Mouse (Mus musculus): ENCODE results near the gene Cabin1. TPM values are rescaled to one million over a fixed set of nuclear protein-coding genes. Genes with fewer than 3 reads are reported as not detected.
A peak's percentile ranks its signal among the peaks of the same experiment; 100 is the strongest.

Gene Cabin1
- polyA plus RNA-seq (2015; fragmentation: Nextera tagmentation; extraction: Ambion mirVana), result 36.6 and 42.2 TPM in 2 replicates

DNA sequence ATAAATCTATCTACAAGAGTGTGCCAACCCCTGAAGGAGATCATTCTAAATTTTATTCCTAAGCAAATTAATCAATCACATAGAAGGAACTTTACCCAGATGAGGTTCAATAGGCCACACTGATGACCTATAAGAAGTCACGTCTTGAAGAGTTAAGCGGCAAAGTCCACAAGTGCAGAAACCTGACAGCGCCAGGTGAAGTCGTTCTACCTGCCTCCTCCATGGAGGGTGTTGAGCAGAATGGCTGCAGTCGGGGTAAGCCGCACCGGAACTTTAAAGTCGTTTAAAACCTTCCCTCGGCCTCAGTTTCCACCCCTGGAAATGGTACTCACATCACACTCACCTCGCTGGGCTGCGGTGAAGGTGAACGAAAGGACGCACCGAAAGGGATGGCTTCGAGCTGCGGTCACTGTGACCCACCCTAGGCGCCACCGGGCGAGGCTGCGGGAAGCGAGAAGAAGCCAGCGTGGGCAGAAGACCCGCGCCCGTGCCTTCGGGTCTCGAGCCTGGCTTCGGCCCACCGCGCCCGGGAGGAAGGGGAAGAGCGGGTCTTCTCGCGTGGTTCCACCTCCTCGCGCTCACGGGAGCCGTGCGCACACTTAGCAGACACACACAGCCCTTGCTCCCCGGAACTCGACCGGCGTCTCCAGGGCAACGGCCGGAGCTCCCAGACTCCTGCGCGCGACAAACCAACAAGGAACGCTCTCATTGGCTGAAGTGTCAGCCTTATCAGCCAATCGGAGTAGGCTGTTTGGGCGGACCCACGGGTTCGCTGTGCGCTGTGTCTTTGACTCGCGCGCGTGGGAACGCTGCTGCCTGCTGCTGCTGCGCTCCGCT is at the start of gene Cabin1:
Gene Cabin1 (minus strand): TSS at position 660 of the 837 bp plus-strand sequence.
- WGBS, result under 1% methylated on average over 60 of the region's 61 CpGs
- no peaks in the 10 kb centered on the region for H3K27me3 ChIP-seq (replicated peaks)
- H3K4me3 ChIP-seq, result peak within 1 kb of the TSS; percentile 76
- H3K9ac ChIP-seq, result peak within 1 kb of the TSS; percentile 70
- H3K27ac ChIP-seq, result peak within 1 kb of the TSS; percentile 79
- H3K36me3 ChIP-seq (replicated peaks), result no peaks in the 10 kb centered on the region
- peak within 1 kb of the TSS; percentile 81 for H3K4me2 ChIP-seq
- H3K4me1 ChIP-seq, result peaks cover 20% of the 10 kb centered on the region
- peak; percentile 99 for ATAC-seq (replicated peaks)
- H3K9me3 ChIP-seq, result no peaks in the 10 kb centered on the region

GRCm38 (mm10) chr10:75804217-75804616 is 40.1 kb upstream of the Cabin1 start:
- Histone ChIP-seq H3K4me2 (no peak overlapping the region), H3K9me3 (no peaks in the 10 kb centered on the region), H3K9ac (no peak overlapping the region), H3K4me1 (no peaks in the 10 kb centered on the region), H3K4me3 (no peak overlapping the region), H3K27ac (no peak overlapping the region), H3K36me3 (replicated peaks) (no peaks in the 10 kb centered on the region), H3K27me3 (replicated peaks) (no peaks in the 10 kb centered on the region)
- WGBS, result 75% methylated on average over 2 of the region's 2 CpGs
- no peak for ATAC-seq (replicated peaks)

DNA sequence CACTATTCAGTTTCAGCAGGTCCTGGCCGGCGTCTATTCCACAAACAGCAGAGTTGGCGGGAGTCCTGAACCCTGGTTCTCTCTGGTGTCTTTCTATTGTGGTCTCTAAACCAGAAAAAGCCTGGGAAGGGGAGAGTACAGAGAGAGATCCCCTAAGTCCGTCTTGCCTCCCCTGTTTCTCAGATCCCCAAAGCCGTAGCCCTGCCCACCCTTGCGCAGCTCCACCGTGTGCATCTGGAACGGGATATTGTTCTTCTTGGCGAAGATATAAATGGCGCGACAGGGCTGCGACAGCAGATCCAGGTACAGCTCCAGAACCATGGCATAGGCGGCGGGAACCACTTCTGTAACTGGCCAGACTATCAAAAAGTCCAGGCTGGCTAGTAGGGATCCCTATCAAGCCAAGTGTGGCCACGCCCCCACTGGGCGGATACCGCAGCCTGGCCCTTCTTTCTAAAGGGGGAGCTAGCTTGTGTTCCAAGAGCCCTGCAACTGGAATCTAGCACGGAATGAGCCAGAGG is 34.1 kb upstream of the Cabin1 start, which contains the start of gene Gstt1:
Gene Gstt1 (minus strand): TSS at position 409 of the 521 bp plus-strand sequence.
- peak within 1 kb of the TSS; percentile 34 for H3K4me3 ChIP-seq
- H3K4me2 ChIP-seq, result peak within 1 kb of the TSS; percentile 54
- 3% methylated on average over 18 of the region's 18 CpGs for WGBS
- H3K27me3 ChIP-seq (replicated peaks), result no peaks in the 10 kb centered on the region
- H3K9me3 ChIP-seq, result no peaks in the 10 kb centered on the region
- H3K36me3 ChIP-seq (replicated peaks), result no peaks in the 10 kb centered on the region
- ATAC-seq (replicated peaks), result peak; percentile 33
- peak within 1 kb of the TSS; percentile 36 for H3K9ac ChIP-seq
- peaks cover 17% of the 10 kb centered on the region; the same call in 1 of the 2 replicates for H3K4me1 ChIP-seq
- H3K27ac ChIP-seq, result peak within 1 kb of the TSS; percentile 11; the same call in 1 of the 2 replicates

DNA sequence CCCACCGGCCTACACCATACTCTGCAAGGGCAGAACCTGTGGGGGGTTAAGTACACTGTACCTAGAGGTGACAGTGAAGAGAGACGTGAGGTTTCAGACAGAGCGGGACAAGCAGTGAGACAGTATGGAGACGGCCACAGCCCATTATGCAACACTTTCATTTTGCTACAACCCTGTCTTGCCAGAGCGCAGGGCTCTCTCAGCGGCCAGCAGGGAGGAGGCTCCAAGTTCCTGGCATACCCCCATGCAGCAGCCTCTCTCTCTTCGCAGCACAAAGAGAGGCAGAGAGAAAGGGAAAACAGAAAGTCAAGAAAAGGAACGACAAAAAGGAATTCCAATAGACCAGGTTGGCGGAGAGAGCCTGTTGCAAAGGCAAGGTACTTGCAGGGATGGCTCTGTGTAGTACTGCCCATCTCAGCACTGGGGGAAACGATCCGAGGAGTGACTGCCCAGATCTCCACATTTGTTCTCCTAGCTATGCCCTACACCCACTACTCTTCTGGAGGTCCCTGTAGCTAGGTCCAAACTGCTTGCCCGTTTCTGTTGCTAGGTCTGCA is 33.6 kb upstream of the Cabin1 start:
- no peaks in the 10 kb centered on the region for H3K9me3 ChIP-seq
- peaks cover 17% of the 10 kb centered on the region; the same call in 1 of the 2 replicates for H3K4me1 ChIP-seq
- peak overlapping the region; percentile 54 for H3K4me2 ChIP-seq
- no peaks in the 10 kb centered on the region for H3K36me3 ChIP-seq (replicated peaks)
- WGBS, result 2% methylated on average over 12 of the region's 12 CpGs
- no peaks in the 10 kb centered on the region for H3K27me3 ChIP-seq (replicated peaks)
- H3K4me3 ChIP-seq, result peak overlapping the region; percentile 34
- H3K9ac ChIP-seq, result peak overlapping the region; percentile 36
- peak overlapping the region; percentile 11; the same call in 1 of the 2 replicates for H3K27ac ChIP-seq
- peak; percentile 75 for ATAC-seq (replicated peaks)

- Histone ChIP-seq H3K9ac (no peak overlapping the region), H3K36me3 (replicated peaks) (no peaks in the 10 kb centered on the region), H3K4me2 (peak overlapping the region; percentile 54), H3K9me3 (no peaks in the 10 kb centered on the region), H3K4me3 (peak overlapping the region; percentile 34), H3K4me1 (peaks cover 17% of the 10 kb centered on the region; the same call in 1 of the 2 replicates), H3K27me3 (replicated peaks) (no peaks in the 10 kb centered on the region), H3K27ac (no peak overlapping the region)
- WGBS, result 44% methylated on average over 11 of the region's 11 CpGs
- no peak for ATAC-seq (replicated peaks)
These were observed 32.8 kb upstream of the Cabin1 start for GRCm38 (mm10) chr10:75796731-75797516.

- Histone ChIP-seq H3K27me3 (replicated peaks) (no peaks in the 10 kb centered on the region), H3K4me1 (peaks cover 17% of the 10 kb centered on the region; the same call in 1 of the 2 replicates), H3K27ac (no peak overlapping the region), H3K4me3 (no peak overlapping the region), H3K36me3 (replicated peaks) (no peaks in the 10 kb centered on the region), H3K4me2 (no peak overlapping the region), H3K9me3 (no peaks in the 10 kb centered on the region), H3K9ac (no peak overlapping the region)
- no peak for ATAC-seq (replicated peaks)
- 30% methylated on average over 3 of the region's 3 CpGs for WGBS
These were observed 30.7 kb upstream of the Cabin1 start for GRCm38 (mm10) chr10:75794880-75795279.

GRCm38 (mm10) chr10:75790773-75791172 is 26.6 kb upstream of the Cabin1 start:
- H3K4me2 ChIP-seq, result no peak overlapping the region
- H3K9ac ChIP-seq, result no peak overlapping the region
- H3K4me3 ChIP-seq, result no peak overlapping the region
- no peak overlapping the region for H3K27ac ChIP-seq
- WGBS, result 23% methylated on average over 7 of the region's 7 CpGs
- ATAC-seq (replicated peaks), result no peak
- H3K9me3 ChIP-seq, result no peaks in the 10 kb centered on the region
- no peaks in the 10 kb centered on the region for H3K27me3 ChIP-seq (replicated peaks)
- H3K36me3 ChIP-seq (replicated peaks), result no peaks in the 10 kb centered on the region
- H3K4me1 ChIP-seq, result no peaks in the 10 kb centered on the region

GRCm38 (mm10) chr10:75789841-75790240 is 25.7 kb upstream of the Cabin1 start:
- ATAC-seq (replicated peaks), result no peak
- WGBS, result 90% methylated on average over 5 of the region's 5 CpGs
- H3K27me3 ChIP-seq (replicated peaks), result no peaks in the 10 kb centered on the region
- no peaks in the 10 kb centered on the region for H3K4me1 ChIP-seq
- H3K36me3 ChIP-seq (replicated peaks), result no peaks in the 10 kb centered on the region
- no peak overlapping the region for H3K4me2 ChIP-seq
- no peaks in the 10 kb centered on the region for H3K9me3 ChIP-seq
- no peak overlapping the region for H3K27ac ChIP-seq
- H3K9ac ChIP-seq, result no peak overlapping the region
- H3K4me3 ChIP-seq, result no peak overlapping the region

- H3K4me1 ChIP-seq, result no peaks in the 10 kb centered on the region
- H3K9me3 ChIP-seq, result no peaks in the 10 kb centered on the region
- H3K36me3 ChIP-seq (replicated peaks), result no peaks in the 10 kb centered on the region
- 81% methylated on average over 6 of the region's 6 CpGs for WGBS
- H3K4me2 ChIP-seq, result no peak overlapping the region
- H3K9ac ChIP-seq, result no peak overlapping the region
- H3K4me3 ChIP-seq, result no peak overlapping the region
- no peak overlapping the region for H3K27ac ChIP-seq
- no peak for ATAC-seq (replicated peaks)
- no peaks in the 10 kb centered on the region for H3K27me3 ChIP-seq (replicated peaks)
These were observed 25.1 kb upstream of the Cabin1 start for GRCm38 (mm10) chr10:75789081-75789735.

GRCm38 (mm10) chr10:75788277-75788676 is 24.1 kb upstream of the Cabin1 start:
- 95% methylated on average over 8 of the region's 8 CpGs for WGBS
- no peaks in the 10 kb centered on the region for H3K36me3 ChIP-seq (replicated peaks)
- H3K9ac ChIP-seq, result no peak overlapping the region
- no peaks in the 10 kb centered on the region for H3K27me3 ChIP-seq (replicated peaks)
- H3K9me3 ChIP-seq, result no peaks in the 10 kb centered on the region
- no peaks in the 10 kb centered on the region for H3K4me1 ChIP-seq
- no peak overlapping the region for H3K4me2 ChIP-seq
- ATAC-seq (replicated peaks), result no peak
- no peak overlapping the region for H3K27ac ChIP-seq
- H3K4me3 ChIP-seq, result no peak overlapping the region

DNA sequence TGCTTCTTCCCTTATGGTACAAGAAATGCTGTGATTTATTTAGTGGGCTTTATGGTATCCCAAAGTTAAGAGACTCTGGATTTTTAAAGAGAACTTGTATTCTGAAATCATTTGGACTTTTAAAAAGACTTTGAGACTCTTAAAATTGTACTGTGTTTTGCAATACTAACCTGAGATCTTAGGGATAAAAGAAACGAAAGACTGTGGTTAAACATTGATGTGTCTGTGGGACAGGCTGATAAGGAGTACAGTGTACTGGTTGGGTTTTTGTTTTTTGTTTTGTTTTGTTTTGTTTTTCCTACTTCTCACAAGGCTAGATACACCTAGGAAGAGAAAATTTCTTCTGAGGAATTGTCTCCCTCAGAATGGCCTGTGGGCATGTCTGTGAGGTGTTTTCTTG is 21.3 kb upstream of the Cabin1 start:
- no peak for ATAC-seq (replicated peaks)
- Histone ChIP-seq H3K4me3 (no peak overlapping the region), H3K27me3 (replicated peaks) (peaks cover 18% of the 10 kb centered on the region), H3K36me3 (replicated peaks) (no peaks in the 10 kb centered on the region), H3K4me2 (no peak overlapping the region), H3K4me1 (peaks cover 9% of the 10 kb centered on the region), H3K9me3 (no peaks in the 10 kb centered on the region), H3K27ac (no peak overlapping the region), H3K9ac (no peak overlapping the region)
- 70% methylated on average over 1 of the region's 1 CpGs for WGBS
